Mouse (Mus musculus) forebrain, postnatal 0 days (tissue): Measurements from ENCODE around the gene Eef1e1. TPM values are rescaled to one million over a fixed set of nuclear protein-coding genes. Genes with fewer than 3 reads are reported as not detected.
"Not testable (repeated sequence)": the region's sequence is repeated elsewhere in the genome, so short reads cannot be mapped to it uniquely, and the experiment has no call there.

ENCODE experiments used
- ATAC-seq: fragments of 200-750 bp; cut with Nextera tagmentation; 2 replicates; pipeline ENCODE4 v1.8.0; 2017; ENCODE audit warnings: mild to moderate bottlenecking, moderate library complexity
- DNase-seq: peaks from one replicate; pipeline ENCODE4 v3.0.0-alpha.2; 2015
- H3K27ac ChIP-seq: fragments of 300-500 bp; sonication (generic); 2 replicates; pipeline ENCODE4 v1.5.1; 2014; ENCODE audit warnings: low read depth, mild to moderate bottlenecking, antibody characterized with exemption, low read length, moderate library complexity, mixed read lengths
- H3K27me3 ChIP-seq: fragments of 300-500 bp; sonication (generic); 2 replicates; pipeline ENCODE4 v1.6.1; 2014; ENCODE audit warnings: mild to moderate bottlenecking, low read length, mixed read lengths; ENCODE audit not compliant: insufficient read depth
- H3K36me3 ChIP-seq: fragments of 300-500 bp; sonication (generic); 2 replicates; pipeline ENCODE4 v1.6.1; 2014; ENCODE audit warnings: mild to moderate bottlenecking, moderate library complexity; ENCODE audit not compliant: insufficient read depth
- H3K4me1 ChIP-seq: fragments of 300-500 bp; sonication (generic); 2 replicates; pipeline ENCODE4 v1.6.1; 2014; ENCODE audit warnings: antibody characterized with exemption; ENCODE audit not compliant: insufficient read depth
- H3K4me2 ChIP-seq: fragments of 300-500 bp; sonication (generic); 2 replicates; pipeline ENCODE4 v1.6.1; 2014; ENCODE audit warnings: low read depth, mild to moderate bottlenecking, moderate library complexity
- H3K4me3 ChIP-seq: fragments of 300-500 bp; sonication (generic); 2 replicates; pipeline ENCODE4 v1.5.1; 2014; ENCODE audit warnings: low read depth, low read length, mixed read lengths
- H3K9ac ChIP-seq: fragments of 300-500 bp; sonication (generic); 2 replicates; pipeline ENCODE4 v1.6.1; 2014; ENCODE audit warnings: mild to moderate bottlenecking
- H3K9me3 ChIP-seq: fragments of 300-500 bp; sonication (generic); 2 replicates; pipeline ENCODE4 v1.6.1; 2016; ENCODE audit warnings: low read length
- CTCF ChIP-seq: sonication (generic); IDR thresholded peaks from 2 replicates; pipeline ENCODE4 v1.5.1; 2016; ENCODE audit warnings: antibody characterized with exemption, control low read depth, low read depth
- WGBS: fragments of 180-500 bp; shearing (Covaris S2); extraction: QIAGEN DNeasy Blood & Tissue Kit; methylation state at CpG from one replicate; pipeline ENCODE4 v1.1.7; 2014; 5-methylcytosine and 5-hydroxymethylcytosine counted together
- polyA plus RNA-seq: library from polyadenylated mRNA; unstranded; fragments of >200 nt; fragmentation: Nextera tagmentation; extraction: Ambion mirVana; gene quantifications from 2 replicates; pipeline ENCODE4 v1.2.1, GENCODE M21; 2015
- total RNA-seq: library from RNA; depleted of rRNA; stranded (reverse); fragments of >200 nt; gene quantifications from 2 replicates; pipeline ENCODE4 v1.2.3, GENCODE M21; 2014; rRNA removed

Eef1e1 gene
- total RNA-seq (45.2 and 46.3 TPM in 2 replicates), polyA plus RNA-seq (106 and 116 TPM in 2 replicates)

DNA sequence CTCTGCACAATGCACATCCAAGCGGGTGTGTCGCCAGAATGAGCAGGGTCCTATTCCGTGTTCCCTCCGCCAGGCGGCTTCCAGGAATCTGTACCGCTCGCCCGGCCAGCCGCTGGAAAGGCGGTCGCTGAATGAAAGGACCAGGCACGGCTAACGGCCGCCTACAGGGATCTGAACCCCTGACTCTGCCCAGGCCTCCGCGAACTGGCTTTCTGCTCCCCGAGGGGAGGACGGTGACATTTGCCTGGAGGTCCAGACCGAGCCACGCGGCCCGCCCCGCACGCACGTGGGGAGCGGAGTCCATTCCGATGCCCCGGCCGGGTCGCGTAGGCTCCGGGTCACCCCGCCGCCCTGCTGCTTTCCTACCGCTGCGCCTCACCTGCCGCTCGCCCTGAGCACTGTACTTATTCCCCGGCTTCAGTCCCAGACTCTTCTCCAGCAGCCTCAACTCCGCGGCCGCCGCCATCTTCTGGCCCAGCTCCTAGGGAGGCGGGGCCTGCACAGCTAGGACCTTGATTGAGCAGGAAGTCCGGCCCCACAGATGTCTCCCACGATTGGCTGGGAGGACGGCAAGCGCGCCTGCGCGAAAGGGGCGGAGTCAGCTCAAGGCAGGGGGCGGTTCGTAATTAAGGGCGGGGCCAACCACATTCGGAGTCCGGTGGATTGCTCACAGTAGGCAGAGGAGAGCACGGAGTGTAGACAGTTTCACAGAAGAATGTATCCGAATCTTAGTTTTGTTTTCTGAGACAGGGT, at the start of gene Eef1e1:
Eef1e1 (minus strand) TSS at position 531 of the 753 bp plus-strand sequence.
- Histone ChIP-seq H3K36me3 (peaks cover 21% of the 10 kb centered on the region), H3K27ac (peak within 1 kb of the TSS; percentile 89), H3K27me3 (no peaks in the 10 kb centered on the region), H3K9me3 (no peaks in the 10 kb centered on the region), H3K4me1 (0 out of 2 replicates have a peak, but pooled peaks cover 5% of the 10 kb centered on the region), H3K9ac (peak within 1 kb of the TSS; percentile 89), H3K4me2 (peak within 1 kb of the TSS; percentile 61), H3K4me3 (peak within 1 kb of the TSS; percentile 77)
- WGBS = under 1% methylated on average over 59 of the region's 59 CpGs
- DNase-seq (peak; percentile 94), ATAC-seq (peak; percentile 99)
- peak; percentile 80 for TF ChIP-seq CTCF

- H3K4me1 ChIP-seq = no peaks in the 10 kb centered on the region
- no peak overlapping the region for H3K27ac ChIP-seq
- no peak overlapping the region for H3K4me2 ChIP-seq
- H3K4me3 ChIP-seq = no peak overlapping the region
- no peaks in the 10 kb centered on the region for H3K9me3 ChIP-seq
- H3K27me3 ChIP-seq = no peaks in the 10 kb centered on the region
- WGBS = 82% methylated on average over 6 of the region's 6 CpGs
- DNase-seq (no peak), ATAC-seq (no peak)
- H3K9ac ChIP-seq = no peak overlapping the region
- H3K36me3 ChIP-seq = no peaks in the 10 kb centered on the region
- no peak for TF ChIP-seq CTCF
Observed at GRCm38 (mm10) chr13:38690845-38691244, 32.0 kb upstream of the Eef1e1 start.

DNA sequence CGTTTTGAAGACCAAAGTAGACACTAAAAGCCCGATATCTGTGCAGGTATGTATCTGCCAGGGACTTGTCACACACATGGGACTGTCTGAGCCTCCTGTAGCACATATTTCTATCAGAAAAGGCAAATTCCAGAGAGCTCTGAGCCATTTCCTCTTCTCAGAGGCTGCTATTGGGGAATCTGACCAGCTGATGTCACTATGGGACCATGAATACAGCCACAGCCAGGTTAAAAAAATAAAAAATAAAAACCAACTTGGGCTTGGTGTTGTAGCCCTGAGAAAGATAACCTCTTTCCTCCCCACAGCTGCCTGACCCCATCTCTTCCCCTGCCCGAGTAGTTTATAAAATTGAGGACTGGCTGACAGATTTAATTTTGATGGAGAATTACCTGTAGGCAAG, 31.2 kb upstream of the Eef1e1 start:
- Histone ChIP-seq H3K4me3 (no peak overlapping the region), H3K36me3 (no peaks in the 10 kb centered on the region), H3K9me3 (no peaks in the 10 kb centered on the region), H3K4me2 (no peak overlapping the region), H3K27me3 (no peaks in the 10 kb centered on the region), H3K27ac (no peak overlapping the region), H3K9ac (no peak overlapping the region), H3K4me1 (no peaks in the 10 kb centered on the region)
- 56% methylated on average over 3 of the region's 3 CpGs for WGBS
- TF ChIP-seq CTCF = peak; percentile 74
- DNase-seq = peak; percentile 78
- peak; percentile 59 for ATAC-seq

DNA sequence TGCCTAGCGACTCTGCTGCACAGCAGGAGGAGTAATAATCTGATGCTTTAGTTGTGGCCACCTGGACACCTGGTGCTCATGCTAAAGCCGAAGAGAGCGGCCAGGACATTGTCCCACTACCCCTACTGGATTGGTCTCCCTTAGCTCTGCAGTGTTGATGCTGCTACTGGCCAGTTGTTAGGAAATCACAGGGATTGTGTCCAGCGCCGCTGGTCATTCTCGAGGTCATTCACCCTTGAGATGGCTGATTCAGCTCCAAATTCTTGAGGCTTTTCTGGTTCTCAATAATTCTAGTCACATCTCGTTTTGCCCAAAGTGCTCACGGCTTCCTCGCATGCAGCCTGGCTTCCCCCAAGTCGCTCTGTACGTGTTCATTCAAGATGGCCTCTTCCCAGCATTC, 29.9 kb upstream of the Eef1e1 start:
- Histone ChIP-seq H3K4me1 (no peaks in the 10 kb centered on the region), H3K27ac (no peak overlapping the region), H3K36me3 (no peaks in the 10 kb centered on the region), H3K27me3 (no peaks in the 10 kb centered on the region), H3K4me3 (no peak overlapping the region), H3K9ac (no peak overlapping the region), H3K9me3 (no peaks in the 10 kb centered on the region), H3K4me2 (no peak overlapping the region)
- TF ChIP-seq CTCF = no peak
- WGBS = 85% methylated on average over 11 of the region's 11 CpGs
- ATAC-seq (no peak), DNase-seq (no peak)

- no peaks in the 10 kb centered on the region for H3K36me3 ChIP-seq
- no peaks in the 10 kb centered on the region for H3K27me3 ChIP-seq
- H3K9ac ChIP-seq = no peak overlapping the region
- no peaks in the 10 kb centered on the region for H3K9me3 ChIP-seq
- TF ChIP-seq CTCF = no peak
- no peak overlapping the region for H3K4me2 ChIP-seq
- no peak overlapping the region for H3K4me3 ChIP-seq
- 73% methylated on average over 9 of the region's 9 CpGs for WGBS
- no peaks in the 10 kb centered on the region for H3K4me1 ChIP-seq
- DNase-seq (peak; percentile 9), ATAC-seq (peak; percentile 38; the same call in 1 of the 2 replicates)
- no peak overlapping the region for H3K27ac ChIP-seq
Observed at GRCm38 (mm10) chr13:38672336-38672735, 13.5 kb upstream of the Eef1e1 start.

DNA sequence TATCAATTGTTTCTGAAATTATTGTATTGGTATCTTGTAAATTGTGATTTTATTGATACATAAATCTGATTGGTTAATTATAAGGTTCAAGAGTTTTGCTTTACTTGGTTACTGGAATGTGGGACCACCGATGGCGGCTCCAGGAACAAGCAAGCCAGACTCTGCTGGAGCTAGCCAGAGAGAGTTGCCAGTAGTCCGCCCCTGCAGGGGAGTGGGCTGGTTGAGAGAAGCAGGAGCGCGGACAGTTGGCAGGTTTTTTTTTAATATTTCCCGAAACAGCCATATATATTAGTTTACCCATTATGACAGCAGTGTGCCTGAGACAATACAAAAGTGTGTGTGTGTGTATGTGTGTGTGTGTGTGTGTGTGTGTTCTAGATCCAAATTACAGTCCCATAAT, 12.6 kb upstream of the Eef1e1 start:
- H3K4me2 ChIP-seq, H3K9me3 ChIP-seq, H3K36me3 ChIP-seq, DNase-seq, H3K27me3 ChIP-seq, H3K4me1 ChIP-seq, H3K4me3 ChIP-seq, H3K27ac ChIP-seq, H3K9ac ChIP-seq, ATAC-seq: not testable (repeated sequence)
- 91% methylated on average over 6 of the region's 6 CpGs for WGBS

DNA sequence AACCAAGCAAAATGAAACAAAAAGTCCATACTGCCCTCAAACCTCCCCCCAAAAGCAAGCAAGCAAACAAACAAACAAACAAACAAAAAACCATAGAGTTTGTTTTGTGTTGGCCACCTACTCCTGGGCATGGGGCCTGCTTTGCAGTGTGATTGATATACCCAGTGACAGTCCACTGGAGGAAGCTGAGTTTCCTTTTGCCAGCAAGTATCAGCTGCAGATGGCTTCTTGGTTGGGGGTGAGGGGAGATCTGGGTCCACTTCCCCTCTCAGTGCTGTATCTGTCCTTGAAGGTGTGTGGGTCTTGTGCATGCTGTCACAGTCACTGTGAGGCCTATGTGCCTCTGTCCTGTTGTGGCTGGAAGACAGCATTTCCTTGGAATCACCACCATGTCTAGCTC, 11.2 kb upstream of the Eef1e1 start:
- Histone ChIP-seq H3K36me3 (no peaks in the 10 kb centered on the region), H3K4me2 (no peak overlapping the region), H3K27ac (no peak overlapping the region), H3K4me3 (no peak overlapping the region), H3K9me3 (no peaks in the 10 kb centered on the region), H3K4me1 (no peaks in the 10 kb centered on the region), H3K27me3 (no peaks in the 10 kb centered on the region), H3K9ac (no peak overlapping the region)
- ATAC-seq (no peak), DNase-seq (no peak)
- no peak for TF ChIP-seq CTCF
